Mouse (Mus musculus) C2C12 (cell line): Measurements from ENCODE around the gene Hmgn3. TPM values are rescaled to one million over a fixed set of nuclear protein-coding genes. Genes with fewer than 3 reads are reported as not detected.

Experiments
- H3K27me3 ChIP-seq: one replicate; pipeline ENCODE4 v1.6.1; 2011; ENCODE audit not compliant: control insufficient read depth, insufficient read depth, insufficient read length
- H3K36me3 ChIP-seq: one replicate; pipeline ENCODE4 v1.6.1; 2011; ENCODE audit not compliant: control insufficient read depth, insufficient read depth
- H3K4me3 ChIP-seq: one replicate; pipeline ENCODE4 v1.5.1; 2011; ENCODE audit warnings: mild to moderate bottlenecking, control low read depth; ENCODE audit not compliant: poor library complexity, insufficient read depth, severe bottlenecking
- H3K79me2 ChIP-seq: one replicate; pipeline ENCODE4 v1.6.1; 2011; ENCODE audit not compliant: control insufficient read depth, insufficient read depth
- H3K79me3 ChIP-seq: one replicate; pipeline ENCODE4 v1.6.1; 2011; ENCODE audit warnings: low read depth, control low read depth
- H3ac ChIP-seq: one replicate; pipeline ENCODE3; 2011; ENCODE audit warnings: low read depth; ENCODE audit not compliant: control insufficient read depth, insufficient read length
- CEBPB ChIP-seq: IDR thresholded peaks from one replicate; pipeline ENCODE4 v1.6.1; 2011; ENCODE audit warnings: low read depth, mild to moderate bottlenecking, control low read depth, moderate library complexity
- CTCF ChIP-seq: IDR thresholded peaks from one replicate; pipeline ENCODE4 v1.5.1; 2011; ENCODE audit not compliant: control insufficient read depth, insufficient read depth, insufficient read length
- FOSL1 ChIP-seq: IDR thresholded peaks from one replicate; pipeline ENCODE4 v1.8.0; 2011; ENCODE audit warnings: mild to moderate bottlenecking, low read length; ENCODE audit not compliant: poor library complexity, insufficient read depth, severe bottlenecking
- MAX ChIP-seq: IDR thresholded peaks from one replicate; pipeline ENCODE4 v1.6.1; 2011; ENCODE audit warnings: mild to moderate bottlenecking, control low read depth
- MYOD1 ChIP-seq: IDR thresholded peaks from one replicate; pipeline ENCODE4 v1.6.1; 2011; ENCODE audit warnings: low read depth; ENCODE audit not compliant: control insufficient read depth, insufficient read length
- MYOG ChIP-seq: IDR thresholded peaks from one replicate; pipeline ENCODE4 v1.6.1; 2011; ENCODE audit not compliant: control insufficient read depth, insufficient read length; ENCODE audit errors: extremely low read depth
- USF1 ChIP-seq: IDR thresholded peaks from one replicate; pipeline ENCODE4 v1.6.1; 2011; ENCODE audit warnings: low read depth, mild to moderate bottlenecking, control low read depth, moderate library complexity
- polyA plus RNA-seq: library from polyadenylated mRNA; unstranded; fragments of >200 nt; fragmentation: generic; extraction: Trizol; gene quantifications from one replicate; pipeline ENCODE4 v1.2.1, GENCODE M21; 2012; ENCODE audit warnings: missing spikeins

The Hmgn3 gene
- polyA plus RNA-seq, 1 experiment, result 41.6 TPM

GRCm38 (mm10) chr9:83115676-83116075 is 30.8 kb downstream of the Hmgn3 start:
- Histone ChIP-seq H3K27me3 (no peaks in the 10 kb centered on the region), H3K79me2 (no peaks in the 10 kb centered on the region), H3K4me3 (no peak overlapping the region), H3ac (no peak overlapping the region), H3K36me3 (peaks cover 10% of the 10 kb centered on the region), H3K79me3 (no peaks in the 10 kb centered on the region)
- TF ChIP-seq FOSL1 (no peak), MYOG (no peak), CEBPB (no peak), USF1 (no peak), CTCF (no peak), MAX (no peak), MYOD1 (no peak)

GRCm38 (mm10) chr9:83113800-83114217 is 32.7 kb downstream of the Hmgn3 start:
- TF ChIP-seq CEBPB (no peak), MYOD1 (no peak), USF1 (no peak), MYOG (no peak)
- Histone ChIP-seq H3K36me3 (peaks cover 12% of the 10 kb centered on the region), H3K4me3 (no peak overlapping the region)

GRCm38 (mm10) chr9:83112305-83112768 is 34.1 kb downstream of the Hmgn3 start:
- H3K79me2 ChIP-seq, result no peaks in the 10 kb centered on the region
- H3K79me3 ChIP-seq, result no peaks in the 10 kb centered on the region
- no peak overlapping the region for H3K4me3 ChIP-seq
- no peaks in the 10 kb centered on the region for H3K27me3 ChIP-seq
- H3K36me3 ChIP-seq, result peaks cover 15% of the 10 kb centered on the region
- H3ac ChIP-seq, result no peak overlapping the region
- TF ChIP-seq USF1 (no peak), MYOG (no peak), CTCF (no peak)

More at GRCm38 (mm10) chr9:83113800-83114217, 32.7 kb downstream of the Hmgn3 start:
- H3K79me3 ChIP-seq, result no peaks in the 10 kb centered on the region
- H3ac ChIP-seq, result no peak overlapping the region
- no peaks in the 10 kb centered on the region for H3K79me2 ChIP-seq
- H3K27me3 ChIP-seq, result no peaks in the 10 kb centered on the region

- Histone ChIP-seq H3K79me3 (no peaks in the 10 kb centered on the region), H3K36me3 (peaks cover 15% of the 10 kb centered on the region), H3K27me3 (no peaks in the 10 kb centered on the region), H3K79me2 (no peaks in the 10 kb centered on the region), H3ac (no peak overlapping the region), H3K4me3 (no peak overlapping the region)
- TF ChIP-seq CEBPB, result no peak
- TF ChIP-seq USF1, result no peak
- TF ChIP-seq FOSL1, result no peak
- TF ChIP-seq CTCF, result no peak
- TF ChIP-seq MYOD1, result no peak
- TF ChIP-seq MYOG, result no peak
- no peak for TF ChIP-seq MAX
These were observed 34.7 kb downstream of the Hmgn3 start for GRCm38 (mm10) chr9:83111789-83112188.

GRCm38 (mm10) chr9:83111117-83111686 is 35.3 kb downstream of the Hmgn3 start:
- no peaks in the 10 kb centered on the region for H3K79me2 ChIP-seq
- H3K27me3 ChIP-seq, result no peaks in the 10 kb centered on the region
- peaks cover 15% of the 10 kb centered on the region for H3K36me3 ChIP-seq
- H3K79me3 ChIP-seq, result no peaks in the 10 kb centered on the region
- H3ac ChIP-seq, result no peak overlapping the region
- H3K4me3 ChIP-seq, result no peak overlapping the region
- TF ChIP-seq CTCF (no peak), USF1 (no peak)

GRCm38 (mm10) chr9:83110406-83111116 is 35.9 kb downstream of the Hmgn3 start:
- no peaks in the 10 kb centered on the region for H3K79me3 ChIP-seq
- TF ChIP-seq FOSL1 (no peak), CEBPB (peak; percentile 64)
- no peaks in the 10 kb centered on the region for H3K79me2 ChIP-seq
- no peaks in the 10 kb centered on the region for H3K27me3 ChIP-seq
- peaks cover 15% of the 10 kb centered on the region for H3K36me3 ChIP-seq
- no peak overlapping the region for H3K4me3 ChIP-seq
- no peak overlapping the region for H3ac ChIP-seq
